Mouse (Mus musculus): ENCODE measurements around the gene Inpp5k.

Inpp5k gene

GRCm38 (mm10) chr11:75654471-75655390 lies 23.9 kb downstream of the Inpp5k start:
- no peak for DNase-seq (ENCODE audit: low spot score in 2 of 2)

GRCm38 (mm10) chr11:75655621-75656545 lies 25.1 kb downstream of the Inpp5k start:
- DNase-seq (ENCODE audit: low spot score in 2 of 2), result peak in 1 of 2 experiments; percentile 62

GRCm38 (mm10) chr11:75656621-75657590 lies 26.1 kb downstream of the Inpp5k start:
- DNase-seq (ENCODE audit: low spot score in 2 of 2), result no peak

GRCm38 (mm10) chr11:75657841-75658240 lies 27.1 kb downstream of the Inpp5k start:
- DNase-seq (ENCODE audit: low spot score in 2 of 2), result no peak

DNA sequence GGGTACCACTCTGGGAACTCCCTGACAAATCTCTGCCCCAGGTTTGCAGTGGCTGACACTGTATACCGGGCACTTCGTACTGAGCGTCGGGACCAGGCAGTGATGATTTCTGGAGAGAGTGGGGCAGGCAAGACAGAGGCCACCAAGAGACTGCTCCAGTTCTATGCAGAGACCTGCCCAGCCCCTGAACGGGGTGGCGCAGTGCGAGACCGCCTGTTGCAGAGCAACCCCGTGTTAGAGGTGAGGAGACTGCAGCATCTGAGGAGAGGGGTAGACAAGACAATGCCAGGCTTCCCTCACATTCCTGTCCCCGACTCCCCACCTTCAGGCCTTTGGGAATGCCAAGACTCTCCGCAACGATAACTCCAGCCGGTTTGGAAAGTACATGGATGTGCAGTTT lies 27.5 kb downstream of the Inpp5k start:
- DNase-seq (ENCODE audit: low spot score in 2 of 2), result no peak

DNA sequence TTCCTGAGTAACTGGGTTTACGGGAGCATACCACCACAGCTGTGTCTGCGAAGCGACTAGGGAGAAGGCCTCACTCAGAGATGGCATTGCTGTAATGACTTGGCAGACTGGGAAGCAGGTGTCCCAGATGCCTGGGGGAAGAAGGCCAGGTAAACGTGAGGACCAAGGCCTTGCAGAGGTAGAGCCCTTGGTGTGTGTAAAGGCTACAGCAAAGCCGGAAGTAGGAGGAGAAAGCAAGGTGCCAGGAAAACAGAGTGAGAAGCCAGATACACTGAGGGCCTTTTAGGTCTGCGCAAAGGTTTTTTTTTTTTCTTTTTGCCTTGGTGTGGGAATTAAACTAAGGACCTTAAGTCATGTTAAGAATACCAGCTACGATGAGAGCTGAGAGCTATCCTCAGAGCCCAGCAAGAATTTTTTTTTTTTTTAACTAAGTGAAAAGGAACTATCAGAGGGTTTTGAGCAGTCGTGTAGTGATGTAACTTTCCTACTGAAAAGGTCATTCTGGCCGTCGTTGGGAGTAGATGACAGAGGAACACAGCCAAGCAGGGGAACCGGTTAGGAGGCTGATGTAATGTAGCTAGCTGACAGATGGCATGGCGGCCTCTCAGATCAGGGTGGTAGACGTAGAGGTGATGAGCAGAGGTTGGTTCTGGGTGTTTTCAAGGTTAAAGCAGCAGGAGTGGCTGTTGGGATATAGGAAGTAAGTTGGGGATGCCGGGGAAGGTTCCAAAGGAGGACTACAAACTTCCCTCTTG lies 28.4 kb downstream of the Inpp5k start:
- no peak for DNase-seq (ENCODE audit: low spot score in 2 of 2)

- DNase-seq (ENCODE audit: low spot score in 2 of 2), result no peak
Observed at GRCm38 (mm10) chr11:75660081-75660590, 29.3 kb downstream of the Inpp5k start.

GRCm38 (mm10) chr11:75660941-75661800 lies 30.4 kb downstream of the Inpp5k start:
- no peak for DNase-seq (ENCODE audit: low spot score in 2 of 2)

- DNase-seq (ENCODE audit: low spot score in 2 of 2), result no peak
Observed at GRCm38 (mm10) chr11:75662131-75662530, 31.3 kb downstream of the Inpp5k start.

DNA sequence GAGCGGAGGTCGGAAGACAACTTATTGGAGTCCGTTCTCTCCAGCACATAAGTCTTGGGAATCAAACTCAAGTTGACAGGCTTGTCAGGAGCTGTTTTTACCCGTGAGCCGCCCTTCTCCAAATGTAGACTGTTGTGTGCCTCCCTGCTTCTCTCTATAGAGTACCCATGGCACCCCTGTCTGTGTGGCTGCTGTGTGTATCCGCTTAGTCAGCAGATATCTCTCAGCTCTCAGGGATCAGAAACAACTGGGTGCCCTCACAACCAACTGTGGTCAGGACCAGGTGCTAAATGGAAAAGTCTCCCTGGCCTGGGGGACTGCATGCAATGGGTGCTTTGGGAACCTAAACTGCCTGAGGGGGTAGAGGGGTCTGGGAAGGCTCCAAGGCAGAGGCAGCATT lies 35.5 kb downstream of the Inpp5k start:
- no peak for DNase-seq (ENCODE audit: low spot score in 2 of 2)

- no peak for DNase-seq (ENCODE audit: low spot score in 2 of 2)
Observed at GRCm38 (mm10) chr11:75668621-75669020, 37.8 kb downstream of the Inpp5k start.

- no peak for DNase-seq (ENCODE audit: low spot score in 2 of 2)
Observed at GRCm38 (mm10) chr11:75669176-75669852, 38.5 kb downstream of the Inpp5k start.

- DNase-seq (ENCODE audit: low spot score in 2 of 2), result no peak
Observed at GRCm38 (mm10) chr11:75669853-75670200, 39.0 kb downstream of the Inpp5k start.

DNA sequence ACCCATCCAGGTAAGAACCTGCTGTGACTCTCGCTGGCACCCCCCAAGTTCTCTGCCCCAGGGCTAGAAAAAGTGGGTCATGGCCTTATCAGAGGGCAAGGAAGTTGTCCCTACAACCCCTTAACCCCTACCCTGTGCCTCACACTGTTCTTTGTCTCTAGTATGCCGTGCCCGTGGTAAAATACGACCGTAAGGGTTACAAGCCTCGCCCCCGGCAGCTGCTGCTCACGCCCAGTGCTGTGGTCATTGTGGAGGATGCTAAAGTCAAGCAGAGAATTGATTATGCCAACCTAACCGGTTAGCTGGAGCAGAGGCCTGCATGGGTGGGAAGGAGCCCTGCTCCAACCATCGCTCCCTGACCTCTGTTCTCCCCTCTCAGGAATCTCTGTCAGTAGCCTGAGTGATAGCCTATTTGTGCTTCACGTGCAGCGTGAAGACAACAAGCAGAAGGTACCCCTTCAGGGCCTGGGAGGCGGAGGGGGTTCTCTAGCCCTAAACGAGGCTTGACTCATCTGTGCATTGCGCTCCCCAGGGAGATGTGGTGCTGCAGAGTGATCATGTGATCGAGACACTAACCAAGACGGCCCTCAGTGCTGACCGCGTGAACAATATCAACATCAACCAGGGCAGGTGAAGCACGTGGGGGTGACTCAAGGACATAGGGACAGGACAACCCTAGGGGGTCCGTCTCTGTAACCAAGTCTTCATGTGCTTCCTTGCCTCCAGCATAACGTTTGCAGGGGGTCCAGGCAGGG lies 40.8 kb downstream of the Inpp5k start:
- no peak for DNase-seq (ENCODE audit: low spot score in 2 of 2)

DNA sequence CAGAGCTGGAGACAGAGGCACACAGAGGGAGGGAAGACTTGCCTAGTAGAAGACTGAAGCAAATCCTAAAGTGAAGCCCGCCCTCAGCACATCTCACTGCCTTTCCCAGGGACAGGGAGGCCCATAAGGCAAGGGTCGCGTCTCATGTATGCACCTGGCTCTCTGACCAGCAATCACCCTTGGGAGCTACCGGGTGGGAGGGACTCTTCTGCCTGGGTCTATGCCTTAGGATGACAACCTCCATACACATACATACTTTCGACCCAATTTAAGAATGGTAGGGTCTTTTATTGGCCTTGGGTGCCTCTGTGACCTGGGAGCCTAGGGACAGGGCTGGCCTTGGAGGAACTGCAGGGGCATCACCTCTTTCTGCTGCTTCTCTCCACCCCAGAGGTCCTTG lies 42.6 kb downstream of the Inpp5k start:
- no peak for DNase-seq (ENCODE audit: low spot score in 2 of 2)

DNA sequence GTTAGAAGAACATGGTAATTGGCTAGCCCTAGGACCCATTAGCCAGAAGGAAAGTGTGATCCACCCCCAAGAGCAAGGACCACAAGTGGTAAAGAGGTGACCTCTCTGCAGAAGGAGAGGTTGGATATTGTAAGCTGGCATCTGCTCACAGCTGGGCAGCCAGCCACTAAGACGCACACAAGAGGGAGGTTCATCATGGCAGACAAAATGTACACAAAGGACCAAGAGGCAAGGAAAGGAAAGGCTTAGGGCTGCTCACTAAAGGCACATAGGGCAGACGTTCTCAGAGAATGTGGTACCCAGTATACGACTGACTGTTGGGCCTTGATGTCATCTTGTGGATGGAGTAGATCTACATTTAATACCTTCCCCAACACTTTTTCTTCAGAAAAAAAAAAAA lies 44.1 kb downstream of the Inpp5k start:
- no peak for DNase-seq (ENCODE audit: low spot score in 2 of 2)

- DNase-seq (ENCODE audit: low spot score in 2 of 2), result no peak
Observed at GRCm38 (mm10) chr11:75677881-75678746, 47.3 kb downstream of the Inpp5k start.
